Mouse (Mus musculus) fibroblast of lung, adult 2 months (primary cell): Measurements from ENCODE around the gene Defb23.
"Not testable (repeated sequence)": the region's sequence is repeated elsewhere in the genome, so short reads cannot be mapped to it uniquely, and the experiment has no call there.

Source experiments
- DNase-seq: peaks from one replicate; pipeline ENCODE4 v3.0.0-alpha.2; 2011; ENCODE audit warnings: low read depth

The Defb23 gene

DNA sequence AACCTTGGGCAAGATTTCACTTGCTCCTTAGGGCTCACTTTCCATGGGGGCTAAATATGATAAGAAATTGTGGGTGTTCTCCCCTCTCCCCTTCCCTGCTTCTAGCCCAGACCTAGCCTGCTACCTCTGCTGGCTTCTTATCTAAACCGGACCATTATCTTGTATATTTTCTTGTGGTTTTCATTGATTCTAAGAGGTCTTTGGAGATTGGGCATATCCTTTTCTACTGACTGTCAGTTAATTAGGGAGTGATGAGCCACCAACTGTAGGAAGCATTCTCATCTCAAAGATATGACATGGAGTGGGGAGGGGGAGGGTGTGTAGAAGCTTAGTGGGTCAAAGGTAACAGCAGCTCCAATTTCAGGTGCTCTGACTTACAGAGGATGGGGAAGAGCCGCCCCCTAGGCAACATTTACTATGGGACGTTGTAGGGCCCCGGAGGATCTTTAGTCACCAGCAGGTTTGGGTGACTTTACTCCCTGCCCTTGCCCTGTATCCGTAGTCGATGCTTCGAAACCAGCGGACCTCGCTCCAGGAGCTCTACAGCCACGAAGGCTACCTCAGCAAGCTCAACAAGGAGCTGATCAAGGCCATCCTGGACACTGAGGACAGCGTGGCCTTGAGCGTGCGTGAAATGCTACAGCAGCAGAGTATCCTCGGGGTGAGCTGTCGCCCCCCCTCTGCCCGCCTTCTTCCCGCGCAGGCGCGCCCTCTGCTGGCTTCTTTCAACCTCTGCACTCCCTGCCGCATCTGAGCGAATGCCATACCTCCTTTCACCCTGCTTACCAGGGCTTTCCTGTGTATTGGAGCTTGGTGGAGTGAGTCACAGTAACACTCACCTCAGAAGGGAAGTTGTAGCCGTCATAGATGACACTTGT lies 27.2 kb downstream of the Defb23 start:
- DNase-seq, result peak; percentile 27

DNA sequence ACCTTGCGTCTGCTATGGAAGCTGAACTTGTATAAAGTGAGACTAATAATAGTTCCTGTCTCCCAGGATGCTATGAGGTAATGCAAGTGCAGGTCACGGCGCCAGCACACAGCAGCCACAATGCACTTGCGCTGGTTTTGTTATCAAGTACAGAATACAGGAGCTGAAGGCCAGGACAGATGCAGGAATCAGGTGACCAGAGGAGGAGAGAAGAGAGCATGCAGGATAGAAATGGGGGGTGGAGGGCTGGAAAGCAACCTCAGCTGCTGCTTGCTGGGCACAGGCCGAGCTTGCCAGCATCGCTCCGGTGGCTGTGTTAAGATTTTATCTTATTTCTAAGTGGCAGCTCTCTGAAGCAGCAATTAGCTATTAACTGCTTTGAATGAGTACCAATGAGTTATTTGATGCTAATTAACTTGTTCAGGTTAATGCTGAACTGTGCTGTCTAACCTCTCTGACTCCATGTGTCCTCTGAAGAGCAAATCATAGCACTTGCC lies 28.0 kb downstream of the Defb23 start:
- no peak for DNase-seq

DNA sequence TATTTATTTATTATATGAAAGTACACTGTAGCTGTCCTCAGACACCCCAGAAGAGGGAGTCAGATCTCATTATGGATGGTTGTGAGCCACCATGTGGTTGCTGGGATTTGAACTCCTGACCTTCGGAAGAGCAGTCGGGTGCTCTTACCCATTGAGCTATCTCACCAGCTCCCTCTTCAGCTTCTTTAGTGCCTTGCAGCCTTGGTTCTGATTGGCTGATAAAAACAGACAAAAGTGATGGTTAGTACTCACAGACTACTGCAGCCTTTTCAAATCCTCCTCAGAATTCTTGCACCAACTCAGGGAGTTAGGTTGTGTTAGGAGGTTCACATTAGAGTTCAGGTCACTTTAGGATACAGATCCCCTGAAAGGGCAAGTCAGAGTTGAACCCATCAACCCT lies 35.9 kb downstream of the Defb23 start:
- not testable (repeated sequence) for DNase-seq

- DNase-seq, result no peak
These were observed 36.9 kb downstream of the Defb23 start for GRCm38 (mm10) chr2:152427493-152427892.

DNA sequence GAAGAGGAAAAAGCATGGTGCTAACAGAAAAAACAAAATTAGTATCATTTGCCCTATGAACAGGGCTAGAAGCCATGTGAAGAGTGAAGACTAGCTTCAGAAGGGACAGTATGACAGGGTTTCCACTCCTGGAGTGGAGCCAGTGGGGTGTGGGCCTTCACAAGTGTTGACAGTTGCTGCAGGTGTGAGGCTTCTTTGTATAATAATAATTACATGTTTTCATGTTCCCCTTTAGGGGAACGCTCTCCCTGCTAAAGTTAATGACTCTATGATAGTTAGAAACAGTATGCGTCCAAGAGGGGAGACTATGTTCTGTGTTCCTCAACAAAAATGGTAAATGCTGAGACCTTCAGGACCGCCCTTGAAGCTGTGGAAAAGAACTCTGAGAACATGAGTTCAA lies 48.6 kb downstream of the Defb23 start:
- no peak for DNase-seq

DNA sequence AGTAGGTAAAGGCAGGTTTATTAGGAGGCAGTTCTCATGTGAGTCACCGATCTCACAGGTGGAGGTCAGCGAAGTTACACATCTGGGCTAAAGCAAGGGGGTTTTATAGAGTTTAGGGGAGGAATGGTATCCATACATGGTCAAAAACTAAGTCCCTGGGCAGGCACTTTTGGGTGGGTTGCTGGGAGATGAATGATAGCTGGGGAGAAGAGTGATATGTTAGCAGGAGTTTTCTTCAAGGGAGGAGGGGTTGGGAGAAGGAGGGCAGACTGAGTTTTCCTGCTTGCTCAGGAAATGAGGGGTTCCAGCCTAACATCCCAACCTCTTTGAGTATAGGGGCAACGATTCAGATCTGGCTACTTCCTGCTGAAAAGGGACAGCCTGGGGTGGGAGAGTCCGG lies 49.1 kb downstream of the Defb23 start, which contains the start of gene 6820408C15Rik:
6820408C15Rik (plus strand) TSS at position 301 of the 400 bp plus-strand sequence.
- DNase-seq, result no peak

- DNase-seq, result no peak
These were observed 49.7 kb downstream of the Defb23 start, which contains the start of gene Zcchc3 for GRCm38 (mm10) chr2:152414591-152415165. Gene Zcchc3, minus strand, starts transcription at chr2:152415027.

- no peak for DNase-seq
These were observed 50.4 kb downstream of the Defb23 start for GRCm38 (mm10) chr2:152413765-152414584.

DNA sequence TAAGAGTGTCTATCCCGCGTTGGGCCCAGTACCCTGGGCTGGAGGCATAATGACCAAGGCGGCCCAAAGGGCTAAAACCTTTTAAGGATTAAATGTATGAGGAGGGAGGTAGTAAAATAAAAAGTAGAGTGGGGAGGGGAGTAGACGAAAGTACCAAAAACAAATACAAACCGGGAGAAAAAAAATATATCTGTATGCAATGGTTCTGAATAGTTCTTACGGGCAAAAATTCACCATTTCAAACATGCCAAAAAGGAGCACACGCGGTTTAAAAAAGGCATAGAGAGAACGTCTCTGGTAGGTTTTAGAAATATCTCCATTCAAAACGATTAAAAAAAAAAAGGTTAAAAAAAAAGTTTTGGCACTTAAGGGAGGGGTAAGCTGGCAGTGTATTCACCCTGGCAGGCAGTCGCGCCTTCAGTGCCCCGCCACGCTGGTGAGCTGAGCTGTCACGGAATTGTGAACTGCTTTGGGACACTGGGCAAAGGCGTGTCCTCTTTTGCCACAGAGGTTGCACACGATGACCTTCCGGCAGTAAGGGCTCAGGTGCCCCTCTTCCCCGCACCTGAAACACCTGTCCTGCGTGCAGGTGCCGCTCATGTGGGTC lies 51.2 kb downstream of the Defb23 start:
- DNase-seq, result no peak

- DNase-seq, result no peak
These were observed 51.8 kb downstream of the Defb23 start for GRCm38 (mm10) chr2:152412526-152413157.

- no peak for DNase-seq
These were observed 52.9 kb downstream of the Defb23 start for GRCm38 (mm10) chr2:152411471-152411870.

- DNase-seq, result no peak
These were observed 53.4 kb downstream of the Defb23 start for GRCm38 (mm10) chr2:152410971-152411371.

DNA sequence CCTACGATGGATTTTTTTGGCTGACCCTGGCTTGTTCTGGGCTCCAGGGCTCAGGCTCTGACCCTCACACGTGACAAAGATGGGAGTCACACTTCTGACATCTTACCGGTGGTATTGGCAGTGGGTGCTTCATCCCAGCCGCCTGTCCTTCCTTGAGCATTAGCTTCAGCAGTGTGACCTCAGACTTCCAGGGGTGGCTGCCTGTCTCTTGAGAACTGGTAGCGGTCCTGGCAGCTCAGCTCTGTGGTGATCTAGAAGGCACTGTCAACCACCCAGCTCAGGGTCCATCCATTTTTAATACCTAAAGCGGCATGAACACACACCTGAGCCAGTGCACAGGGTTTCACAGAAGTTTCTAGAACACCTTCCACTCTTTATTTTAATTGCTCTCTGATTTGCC lies 54.6 kb downstream of the Defb23 start:
- no peak for DNase-seq
